Mouse (Mus musculus): ENCODE data around the gene Rab35.

DNA sequence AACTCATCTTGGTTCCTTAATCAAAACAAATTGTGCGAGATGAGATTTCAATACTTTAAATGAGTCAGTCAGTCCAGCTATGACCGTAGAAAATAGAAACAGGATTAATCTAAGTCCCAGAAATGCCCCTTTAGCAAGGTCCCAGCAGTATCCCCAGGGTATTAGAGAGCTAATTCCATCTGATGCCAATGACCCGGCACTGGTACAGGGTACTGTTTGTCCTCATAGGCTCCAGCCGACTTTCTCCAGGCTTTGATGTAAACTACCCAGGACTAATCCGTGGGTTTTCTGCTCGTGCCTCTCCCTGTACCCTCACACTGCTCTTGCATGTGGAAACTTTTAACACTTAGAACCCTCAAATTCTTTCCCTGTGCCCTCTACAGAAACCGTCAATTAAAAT is 55.0 kb downstream of the Rab35 start:
- no peak for TF ChIP-seq POLR2AphosphoS2 (IDR thresholded peaks at IDR 0.05; ENCODE audit: low read depth, low read length)
- TF ChIP-seq CTCF (conservative IDR thresholded peaks at IDR 0.05 in 1 of 2, IDR thresholded peaks at IDR 0.05 in 1 of 2; ENCODE audit: low read depth in 2 of 2, low read length in 2 of 2), result no peak
- no peak for TF ChIP-seq E2F4 (IDR thresholded peaks at IDR 0.05; ENCODE audit: insufficient replicate concordance, low read depth, low read length)
- TF ChIP-seq TCF12 (IDR thresholded peaks at IDR 0.05; ENCODE audit: low read depth, low read length), result no peak
- no peak for TF ChIP-seq RCOR1 (conservative IDR thresholded peaks at IDR 0.05; ENCODE audit: low read depth, low read length)
- TF ChIP-seq MAFK (IDR thresholded peaks at IDR 0.05; ENCODE audit: insufficient replicate concordance, low read length), result no peak
- TF ChIP-seq SIN3A (IDR thresholded peaks at IDR 0.05; ENCODE audit: low read length), result no peak
- TF ChIP-seq USF1 (IDR thresholded peaks at IDR 0.05; ENCODE audit: low read depth, low read length), result no peak
- no peak for TF ChIP-seq NRF1 (IDR thresholded peaks at IDR 0.05; ENCODE audit: low read depth, low read length)

Measured in CH12.LX (cell line).